Mouse (Mus musculus): ENCODE measurements around the gene N4bp2l2.
"Not testable (repeated sequence)": the region's sequence is repeated elsewhere in the genome, so short reads cannot be mapped to it uniquely, and the experiment has no call there.

Gene N4bp2l2

GRCm38 (mm10) chr5:150643390-150643789, 22.6 kb downstream of the N4bp2l2 start:
- not testable (repeated sequence) for DNase-seq (ENCODE audit: low spot score in 2 of 2)

- no peak for DNase-seq (ENCODE audit: low spot score in 2 of 2)
Measured at GRCm38 (mm10) chr5:150641440-150641839, 24.5 kb downstream of the N4bp2l2 start.

GRCm38 (mm10) chr5:150629692-150630091, 36.3 kb downstream of the N4bp2l2 start:
- no peak for DNase-seq (ENCODE audit: low spot score in 2 of 2)

DNA sequence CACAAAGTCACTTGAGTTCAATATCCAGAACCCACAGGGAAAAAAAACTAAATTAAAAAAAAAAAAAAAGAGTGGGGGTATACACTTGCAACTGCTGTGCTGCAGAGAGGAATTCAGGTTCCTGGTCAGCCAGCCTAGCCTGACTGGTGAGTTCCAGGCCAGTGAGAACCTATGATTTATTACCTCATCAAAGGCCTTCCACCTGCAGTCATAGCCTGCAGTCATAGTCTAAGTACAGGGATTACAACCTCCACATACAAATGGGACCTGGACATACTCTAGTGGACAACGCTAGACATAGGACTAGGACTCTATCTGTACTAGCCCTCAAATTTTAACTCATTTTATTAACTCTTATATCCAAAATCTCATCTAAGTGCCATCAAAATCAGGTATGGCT, 36.7 kb downstream of the N4bp2l2 start:
- no peak for DNase-seq (ENCODE audit: low spot score in 2 of 2)

GRCm38 (mm10) chr5:150625528-150625927, 40.5 kb downstream of the N4bp2l2 start:
- DNase-seq (ENCODE audit: low spot score in 2 of 2): no peak

GRCm38 (mm10) chr5:150622792-150623191, 43.2 kb downstream of the N4bp2l2 start:
- no peak for DNase-seq (ENCODE audit: low spot score in 2 of 2)

DNA sequence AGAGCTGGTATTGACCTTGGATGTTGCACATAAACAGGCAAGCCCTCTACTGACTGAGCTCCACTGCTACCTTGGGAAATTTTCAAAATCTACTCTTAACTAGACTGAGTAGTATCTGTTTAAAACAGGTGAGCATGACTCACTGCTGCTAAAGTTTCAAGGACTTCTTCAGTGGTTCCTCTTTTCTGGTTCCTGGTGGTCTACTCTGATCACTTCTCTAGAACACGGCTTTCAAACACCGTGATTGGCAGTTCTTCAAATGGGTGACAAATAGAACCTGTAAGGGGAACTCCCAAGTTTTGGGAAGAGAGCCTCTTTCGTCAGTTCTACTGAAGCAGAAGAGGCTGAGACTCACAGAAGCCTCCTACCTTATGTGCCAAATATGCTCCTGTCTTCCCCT, 44.4 kb downstream of the N4bp2l2 start:
- DNase-seq (ENCODE audit: low spot score in 2 of 2): no peak

- DNase-seq (ENCODE audit: low spot score in 2 of 2): no peak
Measured at GRCm38 (mm10) chr5:150620588-150621135, 45.3 kb downstream of the N4bp2l2 start.

GRCm38 (mm10) chr5:150618599-150619355, 47.2 kb downstream of the N4bp2l2 start:
- no peak for DNase-seq (ENCODE audit: low spot score in 2 of 2)

DNA sequence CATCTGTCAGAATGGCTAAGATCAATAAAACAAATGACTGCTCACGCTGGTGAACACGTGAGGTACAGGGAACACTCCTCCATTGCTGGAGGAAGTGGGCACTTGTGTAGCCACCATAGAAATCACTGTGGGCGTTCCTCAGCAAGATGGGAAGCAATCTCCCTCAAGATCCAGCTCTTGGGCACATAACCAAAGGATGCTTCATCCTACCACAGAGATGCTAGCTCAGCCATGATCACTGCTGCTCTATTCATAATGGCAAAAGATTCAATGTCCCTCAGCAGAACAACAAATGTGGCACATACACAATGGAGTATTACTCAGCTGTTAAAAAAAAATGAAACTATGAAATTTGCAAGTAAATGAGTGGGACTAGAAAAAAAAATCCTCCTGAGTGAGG, 49.3 kb downstream of the N4bp2l2 start:
- DNase-seq (ENCODE audit: low spot score in 2 of 2): no peak

DNA sequence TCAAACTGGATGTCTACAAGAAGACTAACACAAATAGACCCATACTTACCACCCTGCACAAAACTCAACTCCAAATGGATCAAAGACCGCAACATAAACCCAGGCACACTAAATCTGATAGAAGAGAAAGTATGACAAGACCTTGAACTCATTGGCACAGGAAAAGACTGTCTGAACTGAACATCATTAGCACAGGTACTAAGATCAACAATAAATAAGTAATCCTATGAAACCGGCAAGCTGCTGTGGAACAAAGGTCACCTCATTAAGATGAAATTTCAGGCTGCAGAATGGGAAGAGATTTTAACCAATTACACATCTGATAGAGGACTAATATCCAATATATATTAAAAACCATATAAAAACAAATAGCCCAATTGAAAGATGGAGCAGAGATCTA, 49.8 kb downstream of the N4bp2l2 start:
- no peak for DNase-seq (ENCODE audit: low spot score in 2 of 2)

GRCm38 (mm10) chr5:150614054-150614453, 51.9 kb downstream of the N4bp2l2 start:
- no peak for DNase-seq (ENCODE audit: low spot score in 2 of 2)

GRCm38 (mm10) chr5:150611697-150612096, 54.3 kb downstream of the N4bp2l2 start:
- no peak for DNase-seq (ENCODE audit: low spot score in 2 of 2)

DNA sequence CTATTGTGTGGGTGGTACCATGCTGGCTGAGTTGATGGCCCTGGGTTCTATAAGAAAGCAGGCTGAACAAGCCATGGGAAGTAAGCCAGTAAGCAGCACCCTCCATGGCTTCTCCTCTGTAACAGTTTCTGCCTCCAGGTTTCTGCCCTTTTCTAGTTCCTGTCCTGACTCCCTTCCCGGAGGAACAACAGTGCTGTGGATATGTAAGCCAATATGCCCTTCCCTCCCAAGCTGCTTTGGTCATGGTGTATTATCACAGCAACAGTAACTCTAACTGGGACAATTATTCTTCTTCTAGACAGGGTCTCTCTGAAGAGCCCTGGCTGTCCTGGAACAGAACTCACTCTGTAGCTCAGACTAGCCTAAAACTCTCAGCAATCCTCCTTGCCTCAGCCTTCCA, 54.8 kb downstream of the N4bp2l2 start:
- no peak for DNase-seq (ENCODE audit: low spot score in 2 of 2)

DNA sequence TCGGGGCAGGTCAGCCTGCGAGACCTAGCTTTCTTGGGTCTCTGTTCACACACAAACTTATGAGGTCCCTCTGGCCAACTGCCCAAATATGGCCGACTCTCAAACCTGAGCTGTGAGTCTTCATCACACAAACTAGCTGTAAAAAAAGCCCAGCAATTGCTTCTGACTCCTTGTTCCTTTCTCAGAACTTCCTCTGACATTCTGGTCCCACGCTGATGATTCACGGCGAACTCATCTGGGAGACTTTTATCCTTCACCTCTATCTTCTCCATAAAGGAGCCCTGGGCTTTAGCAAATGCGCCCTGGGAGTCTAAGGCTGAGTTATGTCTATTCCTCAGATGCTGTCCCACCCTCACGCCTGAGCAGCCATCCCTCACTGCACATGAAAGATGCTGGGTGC, 58.4 kb downstream of the N4bp2l2 start:
- no peak for DNase-seq (ENCODE audit: low spot score in 2 of 2)

DNA sequence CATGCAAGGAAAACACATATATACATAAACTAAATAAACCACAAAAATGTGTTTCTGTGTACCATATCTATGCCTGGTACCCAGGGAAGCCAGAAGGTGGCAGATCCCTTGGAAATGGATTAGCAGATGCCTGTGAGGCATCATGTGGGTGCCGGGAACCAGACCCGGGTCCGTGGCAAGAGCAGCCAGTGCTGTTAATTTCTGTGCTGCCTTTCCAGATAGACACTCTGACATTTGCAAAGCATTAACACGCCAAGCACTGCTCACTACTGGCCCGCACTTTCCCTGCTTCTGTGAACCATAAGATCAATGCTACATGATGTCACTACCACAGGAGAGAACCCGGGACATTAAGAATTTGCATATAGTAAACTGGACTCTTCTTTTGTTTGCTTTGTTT, 59.9 kb downstream of the N4bp2l2 start:
- no peak for DNase-seq (ENCODE audit: low spot score in 2 of 2)

- DNase-seq (ENCODE audit: low spot score in 2 of 2): no peak
Measured at GRCm38 (mm10) chr5:150601441-150602230, 64.3 kb downstream of the N4bp2l2 start.

DNA sequence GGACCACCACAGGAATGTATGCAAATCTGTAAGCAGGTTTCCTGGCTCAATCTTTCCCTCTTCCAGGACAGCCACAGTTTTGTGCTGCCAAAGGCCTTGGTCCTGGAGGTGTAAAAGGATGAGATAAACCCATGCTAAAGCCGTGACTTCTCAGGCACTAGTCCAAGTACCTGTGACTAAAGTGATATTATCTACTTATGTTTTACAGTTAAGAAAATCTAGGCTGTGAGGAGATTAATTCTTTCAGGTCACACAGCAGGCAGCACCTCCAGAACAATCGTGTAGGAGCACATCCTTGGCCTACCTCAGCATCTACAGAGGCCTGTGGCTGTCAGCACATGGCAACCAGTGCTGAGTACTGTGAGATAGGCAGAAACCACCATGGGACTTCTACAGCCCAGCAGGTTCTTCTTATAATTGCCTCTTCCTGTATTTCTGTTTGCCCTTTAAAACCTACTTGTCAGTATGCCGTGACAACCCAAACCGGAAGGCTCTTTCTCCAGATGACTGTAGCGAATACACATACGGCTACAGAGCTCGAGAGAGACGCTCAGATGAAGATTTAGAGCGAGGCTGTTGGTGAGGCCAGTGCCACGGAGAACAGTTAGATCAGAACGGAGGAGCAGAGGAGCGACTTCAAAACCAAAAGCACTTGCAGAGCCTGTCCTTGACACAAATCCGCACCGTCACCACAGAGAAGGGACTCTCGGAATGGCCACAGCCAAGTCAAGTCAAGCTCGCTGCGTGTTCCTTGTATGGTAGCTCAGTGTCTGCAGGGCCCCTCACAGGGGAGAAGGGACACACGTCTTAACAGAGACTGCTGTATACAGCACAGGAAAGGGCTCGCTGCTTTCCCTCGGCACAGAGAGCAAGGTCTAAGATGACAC, 65.2 kb downstream of the N4bp2l2 start:
- DNase-seq (ENCODE audit: low spot score in 2 of 2): no peak

DNA sequence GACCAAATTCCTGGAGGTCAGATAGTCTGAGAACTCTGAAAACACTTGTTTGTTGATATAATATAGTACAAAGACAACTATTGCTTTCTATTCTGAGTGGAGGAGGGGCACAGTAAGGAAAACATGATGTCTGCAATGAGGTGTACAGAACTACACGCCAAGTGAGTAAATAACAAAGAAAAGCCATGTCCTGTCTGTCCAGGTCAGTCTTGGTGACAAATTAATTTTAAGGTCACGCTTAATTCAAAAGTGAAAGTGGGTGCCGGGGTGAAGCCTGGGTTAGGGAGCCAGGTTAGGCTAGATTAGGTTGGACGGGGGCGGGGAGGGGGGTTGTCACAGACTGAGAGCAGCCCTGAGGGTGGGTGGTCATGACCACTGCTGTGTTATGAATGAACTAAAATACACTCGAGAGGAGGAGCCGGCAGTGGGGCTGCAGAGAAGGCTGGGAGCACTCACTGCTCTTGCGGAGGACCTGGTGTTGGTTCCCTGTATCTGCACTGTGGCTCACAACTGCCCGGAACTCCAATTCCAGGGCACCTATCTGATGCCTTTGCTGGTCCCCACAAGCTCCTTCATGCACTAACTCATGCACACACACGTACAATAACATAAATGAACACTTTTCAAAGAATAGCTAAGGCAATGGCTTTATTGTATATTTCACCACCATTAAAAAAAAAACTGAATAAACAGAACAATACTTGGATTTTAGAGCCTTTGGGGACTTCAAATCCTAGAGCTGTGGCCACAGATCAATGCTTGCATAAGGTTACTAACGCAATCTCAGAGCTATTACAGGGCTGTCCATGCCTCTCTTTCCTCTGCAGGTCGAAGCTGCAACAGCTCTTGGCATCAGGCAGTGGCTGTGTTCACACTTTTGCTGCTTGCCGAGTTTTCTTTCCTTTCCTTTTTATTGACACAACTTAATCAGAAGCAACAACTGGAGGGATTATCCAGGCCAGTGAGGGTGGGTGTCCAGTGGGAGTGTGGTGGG, 66.4 kb downstream of the N4bp2l2 start:
- no peak for DNase-seq (ENCODE audit: low spot score in 2 of 2)
